Comparison of ENCODE assay signal across 17 mouse cellular contexts in genomic region chr13:43688065-43688464, GRCm38 (mm10).
"Had no signal": no experiment of that assay in that cellular context is flagged by ENCODE, and none has a peak within 500 bp of the region (broad histone marks: within the 10 kb centered on the region; RNA-seq: fewer than 3 reads in every experiment).

No protein-coding gene starts in this region.

- H3K27ac ChIP-seq: liver, embryonic 15.5 days; lung, embryonic 15.5 days; macrophage; midbrain, embryonic 12.5 days; stomach, embryonic 15.5 days; stomach, postnatal 0 days had no signal

- ATAC-seq: liver, postnatal 0 days; lung, postnatal 0 days had no signal

- DNase-seq: liver, postnatal 0 days; lung, adult 2 months; lung, postnatal 14 days; lung, postnatal 36 days; midbrain, embryonic 14.5 days; right cerebral cortex, postnatal 14 days; thymus, adult 2 months; thymus, postnatal 25 days; thymus, postnatal 4 days had no signal

- H3K4me2 ChIP-seq: liver, embryonic 15.5 days; lung, embryonic 15.5 days; midbrain, embryonic 12.5 days; stomach, embryonic 15.5 days had no signal

- H3K9me3 ChIP-seq: liver, embryonic 15.5 days; lung, embryonic 15.5 days; megakaryocyte, embryonic 14.5 days; midbrain, embryonic 12.5 days; stomach, embryonic 15.5 days had no signal

- H3K4me1 ChIP-seq: liver, embryonic 15.5 days; stomach, embryonic 15.5 days had no signal

- H3K27me3 ChIP-seq: liver, embryonic 15.5 days; lung, embryonic 15.5 days; midbrain, embryonic 12.5 days; stomach, embryonic 15.5 days had no signal

- H3K4me3 ChIP-seq: liver, embryonic 15.5 days; lung, embryonic 15.5 days; megakaryocyte, embryonic 14.5 days; midbrain, embryonic 12.5 days; stomach, embryonic 15.5 days had no signal

- H3K36me3 ChIP-seq: liver, embryonic 15.5 days; lung, embryonic 15.5 days; midbrain, embryonic 12.5 days; stomach, embryonic 15.5 days had no signal

- H3K9ac ChIP-seq: liver, embryonic 15.5 days; liver, postnatal 0 days; lung, embryonic 15.5 days; midbrain, embryonic 12.5 days; stomach, embryonic 15.5 days had no signal
